Mouse (Mus musculus) CH12.LX (cell line): ENCODE results near the gene Caln1. TPM values are rescaled to one million over a fixed set of nuclear protein-coding genes. Genes with fewer than 3 reads are reported as not detected.

ENCODE experiments used
- DNase-seq: peaks from one replicate; pipeline ENCODE4 v3.0.0-alpha.2; 2013; ENCODE audit errors: extremely low read depth
- H3K27ac ChIP-seq: 2 replicates; pipeline ENCODE4 v1.5.1; 2012; ENCODE audit warnings: low read depth, mild to moderate bottlenecking, control low read depth, moderate library complexity; ENCODE audit not compliant: insufficient read depth
- H3K27me3 ChIP-seq: replicated peaks from 2 replicates; pipeline ENCODE3; 2012; ENCODE audit warnings: inconsistent platforms
- H3K36me3 ChIP-seq, 2 experiments: replicated peaks in 1 of 2; 2 replicates each; pipeline versions ENCODE3 to v1.6.1; 2012; ENCODE audit warnings: inconsistent platforms in 1 of 2, low read length in 1 of 2, mild to moderate bottlenecking in 1 of 2, mixed read lengths in 1 of 2, moderate library complexity in 1 of 2; ENCODE audit not compliant: control insufficient read depth in 1 of 2, insufficient read depth in 1 of 2
- H3K4me1 ChIP-seq, 2 experiments: 2 replicates each; pipeline ENCODE4 v1.6.1; 2012; ENCODE audit warnings: inconsistent platforms in 1 of 2, moderate library complexity in 1 of 2; ENCODE audit not compliant: insufficient read depth in 2 of 2, control insufficient read depth in 1 of 2
- H3K4me2 ChIP-seq: 2 replicates; pipeline ENCODE4 v1.6.1; 2012; ENCODE audit warnings: low read depth, mild to moderate bottlenecking, control low read depth; ENCODE audit not compliant: poor library complexity, insufficient read depth, severe bottlenecking
- H3K4me3 ChIP-seq, 3 experiments: fragments of 150-350 bp in 1 of 3; sonication (generic) in 1 of 3; replicated peaks in 1 of 3; 2 replicates each; pipeline versions ENCODE3 to v1.5.1; 2011 to 2012; ENCODE audit warnings: low read depth in 2 of 3, low read length in 2 of 3, mild to moderate bottlenecking in 2 of 3, moderate library complexity in 2 of 3, control low read depth in 1 of 3, improper control_type of control experiment in 1 of 3, inconsistent platforms in 1 of 3, mixed read lengths in 1 of 3; ENCODE audit not compliant: poor library complexity in 1 of 3
- H3K79me2 ChIP-seq: replicated peaks from 2 replicates; pipeline ENCODE4 v1.6.1; 2012; ENCODE audit warnings: mild to moderate bottlenecking, moderate library complexity; ENCODE audit not compliant: control insufficient read depth, poor library complexity, insufficient read depth, severe bottlenecking; ENCODE audit errors: extremely low read depth
- H3K9ac ChIP-seq: 2 replicates; pipeline ENCODE4 v1.6.1; 2012; ENCODE audit warnings: low read depth, mild to moderate bottlenecking, control low read depth, moderate library complexity; ENCODE audit not compliant: insufficient read depth
- H3K9me3 ChIP-seq: replicated peaks from 2 replicates; pipeline ENCODE3; 2012; ENCODE audit warnings: low read length, inconsistent platforms, mixed read lengths
- BHLHE40 ChIP-seq: IDR thresholded peaks from 2 replicates; pipeline ENCODE4 v1.6.1; 2011; ENCODE audit warnings: mild to moderate bottlenecking, low read depth, low read length, improper control_type of control experiment
- CHD1 ChIP-seq: IDR thresholded peaks from 2 replicates; pipeline ENCODE4 v1.6.1; 2012; ENCODE audit warnings: low read depth, low read length, improper control_type of control experiment, inconsistent platforms
- CHD2 ChIP-seq: IDR thresholded peaks from 2 replicates; pipeline ENCODE4 v1.6.1; 2011; ENCODE audit warnings: low read length, improper control_type of control experiment
- CTCF ChIP-seq, 2 experiments: IDR thresholded peaks in 1 of 2; conservative IDR thresholded peaks in 1 of 2; 2 replicates each; pipeline ENCODE4 v1.5.1; 2011 to 2012; ENCODE audit warnings: low read depth in 2 of 2, low read length in 2 of 2, improper control_type of control experiment in 1 of 2, inconsistent platforms in 1 of 2, mild to moderate bottlenecking in 1 of 2, moderate library complexity in 1 of 2
- ETS1 ChIP-seq: conservative IDR thresholded peaks from 2 replicates; pipeline ENCODE4 v1.6.1; 2012; ENCODE audit warnings: low read depth, mild to moderate bottlenecking, inconsistent platforms, low read length, improper control_type of control experiment, moderate library complexity
- KAT2A ChIP-seq: IDR thresholded peaks from 2 replicates; pipeline ENCODE4 v1.6.1; 2012; ENCODE audit warnings: low read length, improper control_type of control experiment, inconsistent platforms; ENCODE audit not compliant: insufficient replicate concordance
- MAFK ChIP-seq: IDR thresholded peaks from 2 replicates; pipeline ENCODE4 v1.6.1; 2011; ENCODE audit warnings: low read length, improper control_type of control experiment; ENCODE audit not compliant: insufficient replicate concordance
- MAZ ChIP-seq: IDR thresholded peaks from 2 replicates; pipeline ENCODE4 v1.6.1; 2012; ENCODE audit warnings: low read depth, mild to moderate bottlenecking, inconsistent platforms, low read length, improper control_type of control experiment, moderate library complexity
- MEF2A ChIP-seq: IDR thresholded peaks from 2 replicates; pipeline ENCODE4 v1.6.1; 2014; ENCODE audit warnings: low read depth, mild to moderate bottlenecking, inconsistent platforms, low read length, improper control_type of control experiment, borderline replicate concordance
- MXI1 ChIP-seq: IDR thresholded peaks from 2 replicates; pipeline ENCODE4 v1.6.1; 2011; ENCODE audit warnings: mild to moderate bottlenecking, low read depth, low read length, improper control_type of control experiment
- NELFE ChIP-seq: IDR thresholded peaks from 2 replicates; pipeline ENCODE4 v1.6.1; 2011; ENCODE audit warnings: low read depth, low read length, improper control_type of control experiment
- POLR2A ChIP-seq: IDR thresholded peaks from 2 replicates; pipeline ENCODE4 v1.6.1; 2011; ENCODE audit warnings: low read depth, mild to moderate bottlenecking, improper control_type of control experiment, low read length
- POLR2AphosphoS2 ChIP-seq: IDR thresholded peaks from 2 replicates; pipeline ENCODE4 v1.6.1; 2011; ENCODE audit warnings: low read depth, low read length, improper control_type of control experiment
- RCOR1 ChIP-seq: conservative IDR thresholded peaks from 2 replicates; pipeline ENCODE4 v1.6.1; 2012; ENCODE audit warnings: low read depth, mild to moderate bottlenecking, inconsistent platforms, low read length, improper control_type of control experiment
- SIN3A ChIP-seq: IDR thresholded peaks from 2 replicates; pipeline ENCODE4 v1.6.1; 2012; ENCODE audit warnings: low read length, improper control_type of control experiment, inconsistent platforms
- SMC3 ChIP-seq: IDR thresholded peaks from 2 replicates; pipeline ENCODE4 v1.6.1; 2011; ENCODE audit warnings: low read depth, low read length, improper control_type of control experiment
- TCF12 ChIP-seq: IDR thresholded peaks from 2 replicates; pipeline ENCODE4 v1.6.1; 2014; ENCODE audit warnings: low read depth, mild to moderate bottlenecking, inconsistent platforms, low read length, improper control_type of control experiment
- USF1 ChIP-seq: IDR thresholded peaks from 2 replicates; pipeline ENCODE4 v1.6.1; 2014; ENCODE audit warnings: low read depth, mild to moderate bottlenecking, inconsistent platforms, low read length, improper control_type of control experiment
- ZKSCAN1 ChIP-seq: IDR thresholded peaks from 2 replicates; pipeline ENCODE4 v1.6.1; 2012; ENCODE audit warnings: low read depth, inconsistent platforms, low read length, improper control_type of control experiment, borderline replicate concordance
- ZMIZ1 ChIP-seq: IDR thresholded peaks from 2 replicates; pipeline ENCODE4 v1.6.1; 2012; ENCODE audit warnings: low read depth, mild to moderate bottlenecking, inconsistent platforms, low read length, improper control_type of control experiment
- ZNF384 ChIP-seq: IDR thresholded peaks from 2 replicates; pipeline ENCODE4 v1.6.1; 2012; ENCODE audit warnings: low read depth, low read length, improper control_type of control experiment, inconsistent platforms
- dilution Hi-C: fragments of 300-500 bp; cut with MboI; formaldehyde crosslinking; loops from 2 replicates; pipeline ENCODE4 v1.14.3; 2020; ENCODE audit warnings: low sequenced_read_pairs; ENCODE audit not compliant: extremely low pct_unique_long_range_greater_than_20kb, extremely low pct_ligation_motif_present
- in situ Hi-C: fragments of 300-500 bp; cut with MboI; formaldehyde crosslinking; loops from 3 replicates; pipeline ENCODE4 v1.14.3; 2019; ENCODE audit warnings: low sequenced_read_pairs, low pct_ligation_motif_present, low pct_unique_long_range_greater_than_20kb, mixed read lengths
- polyA plus RNA-seq: library from polyadenylated mRNA; unstranded; fragments of >175 nt; gene quantifications from 2 replicates; pipeline ENCODE4 v1.2.1, GENCODE M21; 2012; ENCODE audit warnings: low read depth; ENCODE audit not compliant: insufficient read length
- total RNA-seq, 2 experiments: library from RNA; depleted of rRNA; stranded (reverse); fragments of 300-350 nt in 1 of 2; fragments of >200 nt in 1 of 2; gene quantifications; 2 replicates each; pipeline ENCODE4 v1.2.3; 2012 to 2014

The Caln1 gene
- total and polyA plus RNA-seq, 3 experiments: under 0.01 TPM; not detected in 2

DNA sequence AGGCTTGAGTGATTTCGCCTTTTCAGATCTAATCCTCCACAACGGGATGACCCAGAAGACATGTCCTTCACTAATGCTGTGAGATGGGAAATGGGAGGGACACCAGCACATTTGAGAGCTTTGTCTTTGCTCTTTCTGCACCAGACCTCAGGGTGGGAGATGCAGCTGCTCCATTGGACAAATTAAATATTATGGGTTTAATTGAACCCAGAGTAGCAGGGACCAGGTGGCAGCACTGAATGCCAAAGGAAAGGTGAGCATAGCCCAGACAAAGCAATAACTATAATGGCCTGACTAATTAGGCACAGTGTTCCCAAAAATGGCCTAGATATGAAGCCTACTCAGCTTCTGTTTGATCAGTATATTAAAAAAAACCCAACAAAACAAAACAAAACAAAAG, 158.2 kb downstream of the Caln1 start:
- peaks cover 26% of the 10 kb centered on the region for H3K9me3 ChIP-seq
- no peak overlapping the region for H3K27ac ChIP-seq
- in situ Hi-C loops: no loop called here
- no peaks in the 10 kb centered on the region for H3K4me1 ChIP-seq
- DNase-seq: no peak
- dilution Hi-C loops: no loop called here
- H3K27me3 ChIP-seq: no peaks in the 10 kb centered on the region
- no peaks in the 10 kb centered on the region for H3K79me2 ChIP-seq
- H3K4me2 ChIP-seq: no peak overlapping the region
- no peak for TF ChIP-seq TCF12
- TF ChIP-seq ETS1: no peak
- no peak for TF ChIP-seq MXI1
- no peak for TF ChIP-seq SIN3A
- no peak for TF ChIP-seq CHD2
- no peak for TF ChIP-seq ZMIZ1
- no peak for TF ChIP-seq POLR2AphosphoS2
- no peak for TF ChIP-seq CTCF (conservative IDR thresholded peaks at IDR 0.05 in 1 of 2, IDR thresholded peaks at IDR 0.05 in 1 of 2; ENCODE audit: low read depth in 2 of 2, low read length in 2 of 2)
- no peak for TF ChIP-seq NELFE
- TF ChIP-seq POLR2A: no peak
- no peak for TF ChIP-seq RCOR1
- TF ChIP-seq MEF2A: no peak
- TF ChIP-seq SMC3: no peak
- no peak for TF ChIP-seq USF1
- TF ChIP-seq BHLHE40: no peak
- TF ChIP-seq ZNF384: no peak
- TF ChIP-seq MAFK: no peak
- H3K9ac ChIP-seq: no peak overlapping the region
- no peaks in the 10 kb centered on the region for H3K36me3 ChIP-seq
- H3K4me3 ChIP-seq: no peak overlapping the region

GRCm38 (mm10) chr5:130547496-130547895, 178.2 kb downstream of the Caln1 start:
- in situ Hi-C loops (no loop called here), dilution Hi-C loops (no loop called here)
- Histone ChIP-seq H3K9ac (no peak overlapping the region), H3K9me3 (peaks cover 62% of the 10 kb centered on the region), H3K27me3 (no peaks in the 10 kb centered on the region), H3K27ac (no peak overlapping the region), H3K79me2 (no peaks in the 10 kb centered on the region), H3K4me2 (no peak overlapping the region), H3K4me1 (no peaks in the 10 kb centered on the region), H3K36me3 (no peaks in the 10 kb centered on the region), H3K4me3 (no peak overlapping the region)
- DNase-seq: no peak
- TF ChIP-seq ZKSCAN1: no peak
- TF ChIP-seq CHD1: no peak
- TF ChIP-seq MXI1: no peak
- no peak for TF ChIP-seq POLR2A
- no peak for TF ChIP-seq MAZ
- TF ChIP-seq KAT2A: no peak
